Mouse (Mus musculus): Measurements from ENCODE around the gene Gm11084.
"Not testable (repeated sequence)": the region's sequence is repeated elsewhere in the genome, so short reads cannot be mapped to it uniquely, and the experiment has no call there.

Gm11084 gene

GRCm38 (mm10) chr2:72992497-72992896 is 6.0 kb upstream of the Gm11084 start:
- DNase-seq = no peak

- not testable (repeated sequence) for DNase-seq
These were observed 2.4 kb upstream of the Gm11084 start for GRCm38 (mm10) chr2:72988945-72989344.

GRCm38 (mm10) chr2:72985516-72985915 is 1.0 kb downstream of the Gm11084 start:
- no peak for DNase-seq

GRCm38 (mm10) chr2:72984806-72985205 is 1.7 kb downstream of the Gm11084 start:
- DNase-seq = no peak

- no peak for DNase-seq
These were observed 3.3 kb downstream of the Gm11084 start for GRCm38 (mm10) chr2:72983211-72983610.

- DNase-seq = no peak
These were observed 4.3 kb downstream of the Gm11084 start for GRCm38 (mm10) chr2:72982110-72982785.

GRCm38 (mm10) chr2:72981441-72982109 is 4.9 kb downstream of the Gm11084 start:
- no peak for DNase-seq

- DNase-seq = no peak
These were observed 5.5 kb downstream of the Gm11084 start for GRCm38 (mm10) chr2:72981075-72981420.

GRCm38 (mm10) chr2:72980337-72981074 is 6.0 kb downstream of the Gm11084 start, which contains the start of gene Sp3:
TSS of gene Sp3 (minus strand) at chr2:72980446.
- peak; percentile 97 for DNase-seq

- peak; percentile 88 for DNase-seq
These were observed 6.9 kb downstream of the Gm11084 start for GRCm38 (mm10) chr2:72979659-72980071.

- DNase-seq = peak; percentile 85
These were observed 7.4 kb downstream of the Gm11084 start for GRCm38 (mm10) chr2:72978901-72979658.

- DNase-seq = peak; percentile 47
These were observed 8.0 kb downstream of the Gm11084 start for GRCm38 (mm10) chr2:72978473-72978872.

GRCm38 (mm10) chr2:72977272-72977671 is 9.2 kb downstream of the Gm11084 start:
- DNase-seq = no peak

- DNase-seq = no peak
These were observed 10.5 kb downstream of the Gm11084 start for GRCm38 (mm10) chr2:72976036-72976435.

GRCm38 (mm10) chr2:72970831-72971230 is 15.7 kb downstream of the Gm11084 start:
- DNase-seq = no peak

GRCm38 (mm10) chr2:72970302-72970701 is 16.2 kb downstream of the Gm11084 start:
- no peak for DNase-seq

- no peak for DNase-seq
These were observed 18.0 kb downstream of the Gm11084 start for GRCm38 (mm10) chr2:72968536-72968935.

- no peak for DNase-seq
These were observed 21.1 kb downstream of the Gm11084 start for GRCm38 (mm10) chr2:72965450-72965849.

GRCm38 (mm10) chr2:72956415-72956814 is 30.1 kb downstream of the Gm11084 start:
- no peak for DNase-seq

- no peak for DNase-seq
These were observed 33.5 kb downstream of the Gm11084 start for GRCm38 (mm10) chr2:72952979-72953378.

GRCm38 (mm10) chr2:72935937-72936336 is 50.6 kb downstream of the Gm11084 start:
- DNase-seq = no peak

- no peak for DNase-seq
These were observed 54.3 kb downstream of the Gm11084 start for GRCm38 (mm10) chr2:72932186-72932585.

- no peak for DNase-seq
These were observed 61.5 kb downstream of the Gm11084 start for GRCm38 (mm10) chr2:72924981-72925380.

All from right cerebral cortex, postnatal 14 days (tissue).